Mouse (Mus musculus) layer of hippocampus, adult 9-10 months (tissue): Measurements from ENCODE around the gene Nol8.
A peak's percentile ranks its signal among the peaks of the same experiment; 100 is the strongest.

Experiments
- DNase-seq: peaks from one replicate; pipeline ENCODE4 v3.0.0; 2022; ENCODE audit warnings: low spot score

Nol8 gene

DNA sequence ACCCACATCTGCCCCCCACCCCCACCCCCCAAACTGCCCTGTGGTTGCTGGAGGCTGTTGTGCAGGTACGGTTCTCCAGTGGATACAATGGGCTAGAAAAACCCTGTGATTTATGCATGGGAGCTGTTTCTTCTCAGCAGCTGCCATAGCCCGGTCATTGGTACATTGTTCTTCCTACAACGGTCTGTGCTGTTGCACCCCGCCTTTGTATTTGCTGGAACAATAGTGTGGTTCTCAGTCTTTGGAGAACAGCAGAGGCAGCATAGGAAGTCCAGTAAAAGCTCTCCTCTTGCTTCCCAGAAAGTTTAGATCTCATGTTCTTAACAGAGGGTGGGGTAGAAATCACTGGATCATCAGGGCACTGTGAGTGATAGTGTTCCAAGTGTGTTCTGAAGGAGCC, 31.4 kb downstream of the Nol8 start:
- DNase-seq, result no peak

DNA sequence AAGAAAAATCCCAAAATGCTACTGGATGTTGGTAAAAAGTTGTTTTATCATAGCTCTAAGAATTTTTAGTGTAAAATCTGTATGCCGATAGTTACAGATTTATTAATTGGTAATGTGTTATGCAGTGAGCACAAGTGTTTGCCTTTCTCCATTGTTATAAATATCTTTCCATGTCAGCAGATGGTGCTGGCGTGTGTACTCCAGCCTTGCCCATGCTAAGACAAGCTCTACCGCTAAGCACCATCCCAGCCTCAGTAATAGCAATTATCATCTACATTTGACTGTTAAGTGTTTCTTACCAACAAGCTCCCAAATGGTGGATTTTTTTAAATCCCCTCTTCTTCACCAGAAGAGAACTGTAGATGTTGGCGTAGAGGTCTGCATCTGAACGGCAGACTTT, 38.2 kb downstream of the Nol8 start:
- peak; percentile 27 for DNase-seq

DNA sequence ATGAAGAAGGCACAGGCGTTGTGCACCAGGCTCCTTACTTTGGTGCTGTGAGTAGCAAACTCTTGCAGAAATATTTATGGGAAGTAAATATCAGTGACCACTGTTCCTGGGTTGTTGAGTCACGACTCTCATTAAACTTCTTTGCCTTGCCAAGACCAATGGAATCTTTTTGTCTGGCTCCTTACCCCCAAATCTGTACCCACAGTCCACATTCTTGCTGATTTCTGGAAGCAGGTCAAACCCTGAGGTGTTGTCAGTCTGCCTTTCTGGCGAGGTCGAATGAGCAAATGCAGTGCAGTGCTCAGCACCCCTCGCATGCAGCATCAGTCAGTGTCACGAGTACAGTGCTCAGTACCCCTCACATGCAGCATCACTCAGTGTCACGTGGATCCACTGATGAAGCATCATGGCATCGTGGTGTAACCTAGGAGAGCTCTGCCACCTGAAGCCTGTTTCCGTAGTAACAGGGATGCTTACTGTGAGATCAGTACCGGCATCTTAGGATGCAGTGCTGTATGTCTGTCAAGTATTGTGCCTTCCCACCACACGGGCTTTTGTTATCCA, 50.4 kb downstream of the Nol8 start:
- no peak for DNase-seq

DNA sequence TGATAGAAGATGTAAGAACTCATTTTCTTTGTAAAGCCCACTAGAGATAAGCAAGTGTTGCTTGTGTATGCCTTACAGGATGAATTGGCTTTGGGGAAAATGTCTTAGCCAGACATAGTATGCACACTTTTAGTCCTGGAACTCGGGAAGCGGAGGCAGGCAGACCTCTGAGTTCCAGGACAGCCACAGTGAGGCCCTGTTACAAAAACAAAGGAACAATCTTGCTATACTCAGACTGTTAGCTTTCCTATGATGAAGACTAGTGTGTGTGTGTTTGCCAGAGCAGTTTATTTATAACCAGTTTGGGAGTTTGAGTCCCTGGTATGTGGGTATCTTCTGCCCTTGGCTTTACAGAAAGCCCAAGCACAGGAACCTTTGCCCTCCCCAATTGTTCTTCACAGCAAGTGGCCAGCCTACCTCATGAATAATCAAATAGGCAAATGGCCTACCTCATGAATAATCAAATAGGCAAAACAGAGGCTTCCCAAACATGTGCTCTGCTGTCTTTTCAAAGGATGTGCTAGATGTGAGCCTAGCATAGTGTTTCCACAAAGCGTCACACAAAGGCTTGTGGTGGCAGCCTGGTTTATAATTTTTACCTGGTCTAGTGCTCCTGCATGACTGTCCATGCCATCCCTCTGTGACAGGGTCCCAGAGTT, 53.3 kb downstream of the Nol8 start:
- DNase-seq, result no peak

DNA sequence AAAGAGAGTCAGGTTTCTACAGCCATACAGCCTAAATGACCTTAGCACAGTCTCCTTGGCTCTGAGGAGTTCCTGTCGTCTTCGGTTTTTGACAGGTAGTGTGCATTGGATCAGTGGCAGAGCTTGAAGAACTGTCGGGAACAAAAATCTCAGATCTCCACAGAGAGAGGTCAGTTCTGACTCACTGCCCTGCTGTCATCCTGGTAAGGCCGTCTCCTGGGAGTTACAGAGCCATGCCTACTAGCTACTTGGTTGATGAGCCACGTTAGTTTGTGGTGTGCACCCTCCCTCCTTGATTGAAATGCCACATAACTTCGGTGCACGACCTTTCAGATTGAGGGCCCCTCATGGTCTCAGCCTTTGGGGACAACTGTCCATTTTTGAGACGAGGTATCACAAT, 55.4 kb downstream of the Nol8 start:
- DNase-seq, result no peak

DNA sequence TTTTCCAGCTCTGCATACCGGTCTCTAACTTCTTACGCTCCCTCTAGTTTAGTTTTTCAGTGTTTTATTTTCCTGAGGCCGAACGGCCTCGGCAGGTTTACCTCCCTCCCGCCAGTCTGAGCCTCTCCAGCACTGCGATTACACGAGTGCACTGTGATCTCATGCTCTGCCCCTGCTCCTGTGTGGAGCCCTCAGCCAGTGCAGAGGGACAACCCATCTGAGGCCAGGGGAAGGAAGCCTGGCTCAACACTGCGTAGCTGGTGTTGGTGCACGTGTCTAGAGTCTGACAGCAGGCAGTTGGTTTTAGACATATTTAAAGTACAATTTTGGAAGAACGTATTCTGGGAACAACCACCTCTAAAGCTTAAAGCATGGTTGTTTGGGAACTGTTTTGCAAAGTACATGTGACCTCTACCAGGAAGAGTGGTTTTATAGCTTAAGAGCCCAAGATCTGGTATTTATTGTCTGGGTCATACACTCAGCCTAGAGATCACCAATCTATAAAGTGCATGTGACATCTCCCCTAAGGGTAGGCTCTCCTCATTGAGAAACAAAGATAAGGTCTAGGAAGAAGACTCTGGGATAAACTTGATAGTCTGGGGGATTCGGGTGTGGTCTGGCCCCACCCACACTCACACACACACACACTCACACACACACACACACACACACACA, 59.3 kb downstream of the Nol8 start:
- DNase-seq, result no peak

DNA sequence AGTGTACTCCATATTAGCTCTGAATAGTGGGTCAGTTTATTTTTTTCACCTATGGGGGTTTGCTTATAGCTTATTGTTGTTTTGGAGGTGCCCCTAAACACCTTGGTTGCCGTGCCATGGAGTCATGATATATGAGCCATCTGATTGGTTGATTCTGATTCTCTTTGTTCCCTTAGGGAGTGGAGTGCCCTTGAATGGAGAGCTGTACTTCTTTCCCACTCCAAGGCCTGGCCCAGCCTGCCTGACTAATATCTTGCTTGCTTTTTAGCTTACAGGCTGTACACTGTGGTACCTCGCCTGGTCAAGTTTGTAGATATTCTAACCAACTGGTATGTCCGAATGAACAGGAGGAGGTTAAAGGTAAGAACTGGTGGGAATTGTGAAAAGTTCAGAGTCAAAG, 66.4 kb downstream of the Nol8 start:
- DNase-seq, result no peak
